Mouse (Mus musculus): ENCODE measurements around the gene Med10.

Med10 gene

DNA sequence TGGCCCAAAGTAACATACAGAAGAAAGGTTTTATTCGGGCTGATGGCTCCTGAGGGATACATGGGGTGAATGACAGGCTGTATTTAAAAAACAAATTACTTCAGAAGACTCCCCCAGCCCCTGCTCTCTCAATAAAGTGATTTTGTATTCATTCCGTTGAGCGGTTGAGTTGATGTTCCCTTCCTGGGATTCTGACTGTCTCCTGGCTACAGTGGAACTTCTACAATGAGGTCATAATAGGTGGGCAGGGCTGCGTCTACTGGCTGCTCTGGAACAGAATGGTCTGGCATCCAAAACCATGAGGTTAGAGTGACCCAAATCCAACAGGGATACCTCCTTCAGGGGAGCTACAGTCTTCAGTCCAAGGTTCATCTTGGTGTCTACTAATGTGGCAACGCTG, at the start of gene Med10:
Gene Med10, plus strand, starts transcription at position 301 of the 400 bp plus-strand sequence.
- no peak for DNase-seq (ENCODE audit: extremely low spot score)

DNA sequence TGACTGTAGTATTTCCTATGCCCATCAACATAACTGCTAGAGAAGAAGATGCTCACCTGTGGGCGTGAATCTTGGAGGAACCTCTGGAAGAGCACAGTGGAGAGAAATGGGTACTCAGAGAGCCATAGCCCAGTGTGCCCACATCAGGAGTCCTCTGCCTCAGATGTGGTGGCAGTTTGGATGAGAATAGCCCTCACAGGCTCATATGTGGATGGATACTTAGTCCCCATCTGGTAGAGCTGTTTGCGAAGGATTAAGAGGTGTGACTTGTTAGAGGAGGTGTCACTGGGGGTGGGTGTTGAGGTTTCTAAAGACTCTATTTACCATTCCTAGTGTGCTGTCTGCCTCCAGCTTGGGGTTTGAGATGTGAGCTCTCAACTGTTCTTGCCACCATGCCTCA, 49.3 kb upstream of the Med10 start:
- no peak for DNase-seq (ENCODE audit: extremely low spot score)

DNA sequence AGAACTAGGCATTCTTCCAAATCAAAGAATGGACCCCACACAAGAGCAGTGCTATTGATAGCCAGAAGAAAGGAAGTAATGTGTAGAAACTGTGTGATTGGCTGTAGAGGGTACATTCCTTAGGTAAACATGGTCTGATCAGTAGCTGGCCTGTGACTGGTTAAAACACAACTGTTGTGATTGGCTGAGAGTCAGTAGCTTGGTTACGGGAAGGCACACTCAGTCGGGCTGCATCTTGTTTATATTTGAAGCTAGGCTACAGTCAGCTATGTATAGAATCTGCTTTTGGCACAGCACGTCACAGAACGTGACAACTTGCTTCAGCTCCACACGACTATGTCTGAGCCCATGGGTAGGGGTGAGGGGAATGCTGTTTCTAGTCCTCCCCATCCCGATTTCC, 43.2 kb upstream of the Med10 start:
- DNase-seq (ENCODE audit: extremely low spot score), result no peak

DNA sequence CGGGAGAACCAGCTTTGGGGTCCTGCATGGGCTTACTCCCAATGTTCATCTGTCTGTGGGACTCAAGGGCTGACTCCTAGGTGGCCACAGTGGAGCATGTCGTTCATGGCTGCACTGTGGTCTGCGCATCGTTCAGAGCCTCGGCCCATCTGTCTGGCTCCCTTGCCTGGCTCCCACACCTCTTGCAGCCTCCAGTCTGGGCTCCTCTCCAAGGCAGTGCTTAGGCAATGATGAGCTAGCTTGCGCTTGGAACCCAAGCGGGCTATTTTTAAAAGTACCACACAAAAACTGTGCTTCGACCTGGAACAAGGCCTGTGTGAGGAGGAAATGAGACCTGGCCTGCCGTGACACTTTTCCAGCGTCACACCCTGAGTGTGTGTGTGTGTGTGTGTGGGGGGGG, 40.8 kb upstream of the Med10 start:
- DNase-seq (ENCODE audit: extremely low spot score), result no peak

DNA sequence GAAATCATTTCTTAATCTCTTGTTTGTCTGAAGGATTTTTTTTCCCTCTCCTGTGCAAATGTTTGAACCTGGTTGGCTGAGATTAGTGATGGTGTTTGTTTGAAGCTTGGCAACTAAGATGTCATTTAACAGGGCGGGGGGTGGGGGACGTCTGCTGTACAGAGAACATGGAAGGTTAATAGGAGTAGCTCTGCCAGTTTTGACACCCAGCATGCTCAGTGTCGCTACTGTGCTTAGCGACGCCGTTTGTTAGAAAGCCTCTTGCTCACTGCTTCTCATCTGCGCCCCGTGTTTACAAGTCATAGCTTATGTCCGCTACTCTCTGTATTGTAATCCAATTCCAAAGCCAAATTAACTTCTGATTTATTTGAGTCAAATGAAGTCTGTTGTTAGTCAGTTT, 37.5 kb upstream of the Med10 start:
- DNase-seq (ENCODE audit: extremely low spot score), result no peak

DNA sequence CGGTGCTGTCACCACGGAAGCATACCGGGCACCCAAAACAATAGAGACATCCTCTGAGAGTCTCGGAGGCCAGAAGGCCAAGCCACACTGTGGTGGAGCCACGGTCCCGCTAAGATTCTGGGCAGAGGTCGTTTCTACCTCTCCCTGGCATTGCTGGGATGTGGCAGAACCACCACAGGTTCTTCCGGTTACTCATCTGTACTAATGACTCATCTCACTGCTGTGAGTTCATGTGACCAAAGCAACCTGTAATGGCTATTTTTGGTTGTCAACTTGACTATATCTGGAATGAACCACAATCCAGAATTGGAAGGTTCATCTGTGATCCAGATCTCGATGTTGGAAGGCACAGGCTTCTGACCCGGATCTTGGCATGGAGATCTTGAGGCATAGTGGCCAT, 34.0 kb upstream of the Med10 start:
- DNase-seq (ENCODE audit: extremely low spot score), result no peak

DNA sequence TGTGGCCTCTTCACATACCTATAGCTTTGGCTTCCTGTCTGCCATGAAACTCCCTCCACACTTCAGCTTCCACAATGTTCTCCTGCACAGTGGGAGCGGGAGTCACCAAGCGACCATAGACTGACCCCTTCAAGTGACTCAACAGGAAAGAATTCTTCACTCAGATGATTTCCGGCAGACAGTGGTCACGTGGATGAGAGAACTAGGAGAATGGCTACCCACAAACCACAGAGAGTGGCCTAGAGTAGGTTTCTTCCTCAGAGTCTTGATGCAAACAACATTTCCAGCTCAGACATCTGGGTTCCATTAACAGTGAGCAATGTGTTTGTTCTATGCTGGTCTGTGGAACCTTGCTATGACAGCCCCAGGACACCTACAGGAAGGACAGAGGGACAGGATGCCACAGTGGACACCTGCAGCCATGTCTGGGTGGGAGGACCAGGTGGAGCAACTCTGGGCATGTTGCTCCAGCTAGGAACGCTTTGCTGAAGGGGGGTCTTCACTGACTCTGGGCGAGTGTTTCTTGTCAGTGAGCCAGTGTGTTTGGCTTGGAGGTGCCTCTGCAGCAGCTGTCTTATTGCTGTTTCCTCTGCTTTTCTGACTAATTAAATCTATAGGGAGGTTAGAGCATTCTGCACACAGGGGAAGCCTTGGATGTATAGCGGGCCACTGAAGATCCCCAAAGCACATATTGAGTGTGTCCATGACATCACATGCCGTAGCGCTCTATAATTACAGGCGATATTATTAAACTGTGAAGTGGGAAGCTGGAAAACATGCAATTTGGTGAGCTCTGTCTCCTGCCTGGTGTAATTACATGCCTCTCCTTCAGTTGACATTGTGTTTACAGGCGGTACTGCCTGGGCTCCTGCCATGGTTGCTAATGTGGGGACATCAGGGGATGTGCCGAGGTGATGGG, 31.4 kb upstream of the Med10 start:
- DNase-seq (ENCODE audit: extremely low spot score), result no peak

DNA sequence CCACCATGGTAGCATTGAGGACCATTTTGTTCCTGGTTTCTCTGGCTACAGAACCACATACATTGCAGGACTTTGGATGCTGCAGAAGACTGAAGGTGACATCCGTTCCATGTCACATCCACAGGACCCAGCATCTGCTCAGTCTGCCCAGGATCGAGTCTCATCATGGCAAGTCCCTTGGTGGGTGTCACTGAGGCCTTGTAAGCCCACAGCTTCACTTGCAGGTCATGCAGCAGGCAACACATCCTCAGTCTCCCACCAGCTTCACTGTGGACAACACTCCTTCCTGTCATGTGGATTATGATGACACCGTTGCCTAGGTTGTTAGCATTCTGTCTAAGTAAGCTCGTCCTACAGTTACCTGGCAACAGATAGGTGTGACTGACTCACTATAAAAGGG, 29.8 kb upstream of the Med10 start:
- no peak for DNase-seq (ENCODE audit: extremely low spot score)

DNA sequence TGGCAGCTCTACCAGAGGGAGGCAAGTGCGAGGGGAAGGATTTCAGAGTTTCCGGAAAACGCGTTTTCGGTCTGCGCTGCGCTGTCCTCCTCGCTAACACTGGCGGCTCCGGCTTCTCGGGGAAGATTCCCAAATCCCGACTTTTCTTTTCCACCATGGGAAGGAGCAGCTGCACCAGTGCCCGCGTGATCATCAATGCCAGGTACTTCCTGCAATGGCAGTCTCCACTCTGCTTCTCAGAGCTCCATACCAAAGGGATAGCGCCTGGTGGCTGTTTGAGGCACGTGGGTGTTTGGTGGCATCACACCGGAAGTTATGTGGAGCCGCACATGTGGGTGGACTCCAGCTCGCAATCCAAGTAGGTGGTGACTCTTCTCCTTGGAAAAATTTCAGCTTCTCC, 24.0 kb upstream of the Med10 start:
- no peak for DNase-seq (ENCODE audit: extremely low spot score)

DNA sequence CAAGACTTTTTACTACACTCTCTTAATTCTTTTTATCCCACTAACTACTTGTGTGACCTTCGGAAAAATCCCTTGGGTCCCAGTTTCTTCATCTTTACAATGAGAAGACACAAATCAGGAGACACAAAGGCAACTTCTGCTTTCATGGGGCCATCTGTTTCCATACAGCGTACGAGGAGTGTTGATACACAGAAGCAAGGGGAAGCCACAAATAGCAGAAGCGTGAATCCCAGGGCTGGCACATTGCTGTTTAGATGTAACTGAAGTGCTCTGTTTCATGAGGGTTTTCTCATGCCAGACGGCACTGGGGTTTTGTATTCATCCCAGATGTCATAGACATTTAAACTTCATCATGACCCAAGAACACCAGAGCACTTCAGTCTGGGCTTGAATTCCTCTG, 13.5 kb upstream of the Med10 start:
- DNase-seq (ENCODE audit: extremely low spot score), result no peak

DNA sequence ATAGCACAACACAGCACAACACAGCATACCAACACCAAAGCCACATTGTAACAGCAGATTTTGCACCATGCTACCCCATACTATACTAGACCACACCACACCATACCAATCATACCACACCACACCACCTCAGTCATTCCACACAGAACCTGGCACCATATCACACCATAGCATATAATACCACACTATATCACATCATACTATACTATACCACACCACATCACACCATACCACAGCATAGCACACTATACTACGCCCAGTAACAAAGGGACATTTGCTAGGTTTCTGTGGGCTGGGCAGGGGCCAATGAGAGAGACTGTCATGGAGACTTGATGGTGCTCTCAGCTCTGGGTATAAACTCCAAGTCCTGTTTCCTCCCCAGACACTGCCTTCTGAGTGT, 10.4 kb upstream of the Med10 start:
- DNase-seq (ENCODE audit: extremely low spot score), result no peak

DNA sequence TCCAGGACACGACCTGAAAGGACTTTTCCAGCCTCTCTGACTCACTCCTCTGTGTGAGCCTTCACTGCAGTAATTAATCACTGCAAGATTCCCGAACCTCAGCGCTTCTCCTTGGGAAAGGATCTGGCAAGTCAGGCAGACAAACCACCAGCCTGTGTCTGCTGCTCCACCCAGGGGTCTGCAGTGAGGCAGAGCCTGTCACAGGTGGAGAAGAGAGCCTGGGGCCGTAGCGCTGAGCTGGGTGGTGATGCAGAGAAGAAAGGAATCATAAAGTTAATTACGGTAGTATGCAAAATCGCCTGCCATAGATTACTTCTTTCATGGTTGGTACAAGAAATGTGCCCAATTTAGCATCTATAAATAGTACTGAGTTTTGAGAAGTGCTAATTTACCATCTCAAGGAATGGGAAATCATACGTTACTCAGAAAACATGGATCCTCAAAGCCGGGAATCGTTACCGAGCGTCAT, 9.6 kb upstream of the Med10 start:
- peak; percentile 5 for DNase-seq (ENCODE audit: extremely low spot score)

DNA sequence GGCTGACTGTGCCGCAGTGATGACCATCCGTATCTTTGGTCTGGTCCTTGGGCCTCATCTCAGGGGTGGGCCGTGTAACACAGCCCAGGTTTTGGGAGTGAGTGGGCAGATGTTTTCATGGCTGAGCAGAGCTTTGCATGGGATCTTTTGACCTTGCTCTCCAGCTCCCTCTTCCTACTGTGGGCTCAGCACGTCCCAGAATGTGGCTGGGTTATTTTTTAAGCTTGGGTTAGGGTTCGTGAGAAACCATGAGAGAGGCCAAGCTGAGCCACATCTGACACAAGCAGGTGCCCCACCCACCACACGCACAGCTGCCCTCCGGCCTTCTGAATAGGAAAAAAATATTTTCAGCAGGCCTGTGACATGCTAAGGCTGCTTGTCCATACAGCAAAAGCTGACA, 7.4 kb upstream of the Med10 start:
- DNase-seq (ENCODE audit: extremely low spot score), result no peak

DNA sequence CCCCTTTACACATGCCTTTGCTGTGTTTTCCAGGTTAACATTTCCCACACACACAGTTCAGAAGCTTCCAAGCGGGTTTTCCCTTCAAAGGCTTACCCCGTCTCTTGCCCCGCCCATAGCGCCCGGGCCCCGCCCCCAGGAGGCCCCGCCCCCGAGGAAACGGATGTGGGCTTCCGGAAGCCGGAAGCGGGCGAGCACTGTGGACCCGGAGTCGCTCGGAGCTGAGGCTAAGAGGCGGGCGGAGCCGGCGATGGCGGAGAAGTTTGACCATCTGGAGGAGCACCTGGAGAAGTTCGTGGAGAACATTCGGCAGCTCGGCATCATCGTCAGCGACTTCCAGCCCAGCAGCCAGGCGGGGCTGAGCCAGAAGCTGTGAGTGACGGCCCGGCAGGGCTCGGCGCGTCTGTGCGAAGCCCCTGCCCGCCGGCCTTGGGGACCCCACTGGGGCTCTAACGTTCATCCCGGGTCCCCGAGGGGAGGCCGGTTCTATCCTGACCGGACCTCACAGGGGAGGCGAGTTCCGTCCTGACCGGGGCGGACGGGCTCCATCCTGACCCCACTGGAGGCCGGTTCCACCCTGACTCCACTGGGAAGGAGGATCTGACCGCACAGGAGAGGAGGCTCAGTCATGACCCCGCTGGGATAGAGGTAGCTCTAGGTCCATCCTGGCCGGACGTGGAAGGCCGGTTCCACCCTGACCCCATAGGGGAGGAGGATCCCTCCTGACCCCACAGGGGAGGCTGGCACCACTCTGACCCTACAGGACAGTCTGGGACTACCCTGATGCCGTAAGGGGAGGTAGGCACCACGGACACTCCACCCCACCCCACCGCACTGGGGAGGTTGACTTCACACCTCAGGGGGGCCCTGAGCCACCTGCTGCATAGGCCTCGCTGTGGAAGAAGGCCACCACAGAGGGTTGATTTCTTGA, 7.8 kb downstream of the Med10 start:
- peak; percentile 96 for DNase-seq (ENCODE audit: extremely low spot score)

DNA sequence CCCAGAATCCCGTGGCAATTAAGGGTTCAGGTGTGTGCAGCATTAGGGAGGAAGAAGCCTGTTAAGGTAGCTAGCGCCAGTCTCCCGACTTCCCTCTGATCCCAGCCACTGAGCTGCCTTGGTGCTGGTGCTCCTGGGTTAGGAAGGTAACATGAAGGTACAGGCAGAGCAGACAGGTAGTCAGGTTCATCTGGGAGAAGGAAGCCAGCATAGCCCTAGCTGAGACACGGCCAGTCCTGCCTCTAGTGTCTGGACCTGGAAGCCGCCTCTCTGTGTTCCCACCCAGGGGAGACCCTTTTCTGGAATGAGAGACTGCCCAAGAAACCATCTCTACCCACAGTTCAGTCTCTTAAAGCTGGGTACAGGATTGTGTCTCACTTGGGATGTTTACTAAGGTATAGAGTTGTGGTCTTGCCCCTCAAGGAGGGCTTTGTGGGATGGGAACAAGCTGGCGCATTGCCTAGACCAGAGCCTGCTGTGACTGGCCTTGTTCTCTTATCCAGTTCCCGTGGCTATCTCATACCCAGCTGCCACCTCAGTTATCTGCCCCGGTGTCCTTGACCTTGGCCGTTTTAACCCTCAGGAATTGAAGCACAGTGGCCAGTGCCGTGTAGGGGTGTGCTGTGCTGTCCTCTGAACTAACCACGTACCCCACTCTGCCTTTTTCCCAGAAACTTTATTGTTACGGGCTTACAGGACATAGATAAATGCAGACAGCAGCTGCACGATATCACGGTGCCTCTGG, 8.9 kb downstream of the Med10 start:
- DNase-seq (ENCODE audit: extremely low spot score), result no peak

DNA sequence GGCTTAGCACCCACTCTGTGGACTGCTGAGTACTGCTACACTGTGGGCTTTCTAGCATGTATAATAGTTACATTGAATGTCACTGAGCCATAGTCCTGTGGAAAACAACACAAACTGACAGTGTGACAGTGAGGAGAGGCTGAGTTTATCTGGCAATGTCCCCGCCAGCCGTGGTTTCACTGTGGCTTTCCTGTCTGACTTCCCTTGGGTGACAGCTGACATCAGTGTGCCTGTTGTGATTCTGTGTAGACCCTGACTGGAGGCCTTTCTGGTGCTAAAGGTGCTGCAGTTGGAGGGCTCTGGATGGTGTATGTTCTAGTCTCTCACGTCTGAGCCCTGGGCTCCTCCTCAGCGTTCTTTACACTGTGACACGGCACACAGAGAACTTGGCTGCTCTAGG, 11.7 kb downstream of the Med10 start:
- no peak for DNase-seq (ENCODE audit: extremely low spot score)

DNA sequence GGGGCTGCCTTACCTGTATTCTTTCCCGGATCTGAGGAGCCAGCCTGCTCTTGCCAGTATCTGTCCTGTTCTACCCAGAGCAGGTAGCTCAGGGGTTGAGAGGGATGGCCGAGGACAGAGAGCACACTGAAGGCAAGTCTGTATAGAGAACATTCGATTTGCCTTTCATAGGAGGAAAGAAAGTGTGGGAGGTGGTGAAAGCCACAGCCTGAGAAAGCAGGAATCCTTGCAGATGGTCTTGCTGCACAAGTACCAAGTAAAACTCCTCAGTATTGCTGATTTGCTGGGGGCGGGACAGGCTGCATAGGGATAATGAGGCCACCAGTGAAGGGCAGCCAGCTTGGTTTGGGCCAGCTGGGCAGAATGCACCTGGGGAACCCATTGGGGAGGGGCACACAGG, 16.1 kb downstream of the Med10 start:
- DNase-seq (ENCODE audit: extremely low spot score), result no peak

DNA sequence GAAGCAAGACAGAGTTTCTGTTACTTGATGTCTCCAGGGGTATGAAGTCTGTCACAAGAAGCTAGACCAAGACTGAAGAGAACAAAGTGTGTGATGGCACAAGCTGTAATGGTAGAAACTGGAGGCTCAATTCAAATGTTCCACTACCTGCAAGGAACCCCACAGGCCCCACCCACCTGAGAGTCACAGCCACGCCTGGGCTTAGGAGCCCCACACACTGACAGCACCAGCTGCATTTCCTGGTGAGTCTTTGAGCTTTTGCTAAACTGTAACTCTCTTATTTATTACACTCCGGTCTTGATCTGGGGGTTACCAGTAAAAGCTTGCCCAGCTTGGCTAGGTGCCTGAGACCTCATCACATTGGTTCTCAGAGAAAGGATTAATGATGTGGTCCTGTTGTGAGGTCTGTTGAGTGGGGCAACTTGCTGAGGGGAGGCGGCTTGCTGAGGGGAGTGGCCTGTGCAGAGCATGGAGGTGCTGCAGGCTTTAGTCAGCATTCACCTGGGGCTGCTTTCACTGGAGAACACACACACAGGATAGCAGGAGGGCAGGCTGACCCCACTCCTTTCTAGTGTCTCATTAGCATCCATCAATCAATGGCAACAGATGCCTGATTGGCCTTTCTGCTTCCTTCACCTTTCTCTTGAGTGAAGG, 19.1 kb downstream of the Med10 start:
- no peak for DNase-seq (ENCODE audit: extremely low spot score)

DNA sequence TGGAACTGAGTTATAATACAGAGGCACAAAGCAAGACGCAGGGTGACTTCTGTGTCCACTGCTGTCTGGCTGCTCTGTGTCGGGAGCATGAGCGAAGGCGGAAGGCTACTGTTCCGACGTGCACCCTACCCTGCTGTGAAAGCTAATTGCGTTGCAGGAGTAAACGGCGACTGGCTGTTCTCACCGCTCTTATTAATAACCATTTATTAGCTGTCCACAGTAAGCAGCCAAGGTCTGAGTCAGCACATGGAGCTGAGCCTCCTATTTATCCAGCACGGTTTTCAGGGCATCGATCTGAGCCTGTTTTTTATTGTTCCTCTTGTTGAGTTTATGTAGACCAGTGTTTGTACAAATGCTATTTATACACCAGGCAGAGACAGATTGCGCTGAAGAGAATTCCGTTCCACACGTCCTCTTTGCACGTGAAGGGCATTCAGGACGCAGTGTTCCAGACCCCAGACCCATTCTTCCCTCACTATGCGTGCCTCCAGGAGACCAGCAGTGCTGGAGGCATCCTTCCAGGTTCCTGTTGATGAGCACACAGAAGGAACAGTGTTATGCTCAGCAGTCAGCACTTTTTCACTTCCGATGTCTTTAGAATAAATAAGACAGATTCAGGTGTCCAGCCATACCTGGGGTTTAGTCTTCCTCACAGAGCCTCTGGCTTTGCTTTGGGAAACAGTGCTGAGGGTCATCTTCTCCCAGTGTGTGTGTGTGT, 21.9 kb downstream of the Med10 start:
- no peak for DNase-seq (ENCODE audit: extremely low spot score)

DNA sequence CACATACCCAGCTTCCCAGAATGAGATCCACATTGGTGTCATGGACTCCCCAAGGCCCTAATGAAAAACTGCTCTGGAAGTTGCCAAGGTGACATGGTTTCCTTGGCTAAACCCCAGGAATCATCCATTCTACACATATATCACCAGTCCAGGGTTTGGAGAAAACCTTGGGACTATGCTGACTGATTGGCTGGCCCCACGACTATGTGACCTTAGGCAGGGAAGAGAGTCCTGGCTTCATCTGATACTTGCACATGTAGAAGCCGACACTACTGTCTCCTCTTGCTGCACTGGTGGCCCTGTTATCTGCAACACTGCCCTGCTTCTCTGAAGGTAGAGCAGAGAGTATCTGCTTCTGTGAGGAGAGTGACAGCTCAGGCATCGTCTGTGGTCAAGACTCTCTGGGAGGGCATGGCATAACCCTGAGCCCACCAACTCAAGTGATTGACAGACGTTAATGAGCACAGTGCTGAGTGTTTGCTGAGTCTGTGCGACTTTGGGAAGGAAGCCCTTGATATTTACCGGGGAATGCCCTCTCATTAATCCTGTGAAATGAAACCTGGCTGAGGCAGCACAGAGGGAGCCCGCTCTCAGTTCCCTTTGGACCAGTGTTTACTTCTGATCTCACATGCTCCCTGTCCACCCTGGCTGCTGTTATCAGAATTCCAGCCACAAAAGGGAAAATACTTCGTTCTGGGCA, 23.4 kb downstream of the Med10 start:
- no peak for DNase-seq (ENCODE audit: extremely low spot score)
